Mouse (Mus musculus) MEL (cell line): ENCODE results near the gene Rhd. TPM values are rescaled to one million over a fixed set of nuclear protein-coding genes. Genes with fewer than 3 reads are reported as not detected.
"Not testable (repeated sequence)": the region's sequence is repeated elsewhere in the genome, so short reads cannot be mapped to it uniquely, and the experiment has no call there.

Experiments used
- DNase-seq: peaks from one replicate; pipeline ENCODE4 v3.0.0; 2011; ENCODE audit warnings: low read depth, low spot score
- H3K27ac ChIP-seq: 2 replicates; pipeline ENCODE4 v1.5.1; 2012; ENCODE audit warnings: low read depth, mild to moderate bottlenecking, control low read depth, low read length, moderate library complexity; ENCODE audit not compliant: control insufficient read depth
- H3K27me3 ChIP-seq, 2 experiments: fragments of 150-350 bp in 1 of 2; sonication (generic) in 1 of 2; 2 replicates each; pipeline ENCODE4 v1.6.1; 2012; ENCODE audit warnings: low read length in 2 of 2, mild to moderate bottlenecking in 2 of 2, improper control_type of control experiment in 1 of 2, moderate library complexity in 1 of 2; ENCODE audit not compliant: insufficient read depth in 2 of 2, control insufficient read depth in 1 of 2
- H3K36me3 ChIP-seq, 2 experiments: 2 replicates each; pipeline ENCODE4 v1.6.1; 2012 to 2014; ENCODE audit warnings: low read length in 2 of 2, improper control_type of control experiment in 1 of 2, inconsistent platforms in 1 of 2, mild to moderate bottlenecking in 1 of 2; ENCODE audit not compliant: insufficient read depth in 2 of 2, control insufficient read depth in 1 of 2
- H3K4me1 ChIP-seq, 2 experiments: fragments of 150-350 bp in 1 of 2; sonication (generic) in 1 of 2; 2 replicates each; pipeline ENCODE4 v1.6.1; 2012; ENCODE audit warnings: low read length in 2 of 2, improper control_type of control experiment in 1 of 2, mild to moderate bottlenecking in 1 of 2; ENCODE audit not compliant: insufficient read depth in 2 of 2, control insufficient read depth in 1 of 2
- H3K4me3 ChIP-seq, 2 experiments: fragments of 150-350 bp in 1 of 2; sonication (generic) in 1 of 2; 2 replicates each; pipeline ENCODE4 v1.5.1; 2012; ENCODE audit warnings: low read depth in 2 of 2, low read length in 2 of 2, mild to moderate bottlenecking in 2 of 2, moderate library complexity in 2 of 2, control low read depth in 1 of 2, improper control_type of control experiment in 1 of 2; ENCODE audit not compliant: control insufficient read depth in 1 of 2, insufficient read depth in 1 of 2
- H3K79me2 ChIP-seq: 2 replicates; pipeline ENCODE4 v1.6.1; 2012; ENCODE audit warnings: mild to moderate bottlenecking, low read length, moderate library complexity; ENCODE audit not compliant: control insufficient read depth, poor library complexity, insufficient read depth
- H3K9ac ChIP-seq: 2 replicates; pipeline ENCODE4 v1.6.1; 2012; ENCODE audit warnings: low read depth, mild to moderate bottlenecking, control low read depth, low read length, moderate library complexity; ENCODE audit not compliant: control insufficient read depth, poor library complexity, severe bottlenecking
- H3K9me3 ChIP-seq: fragments of 150-350 bp; sonication (generic); replicated peaks from 2 replicates; pipeline ENCODE4 v1.6.1; 2012; ENCODE audit warnings: mild to moderate bottlenecking, low read length, improper control_type of control experiment, moderate library complexity; ENCODE audit not compliant: insufficient read depth
- ELF1 ChIP-seq: IDR thresholded peaks from 2 replicates; pipeline ENCODE4 v1.6.1; 2014; ENCODE audit warnings: low read depth, mild to moderate bottlenecking, inconsistent platforms, low read length, improper control_type of control experiment, moderate library complexity
- EP300 ChIP-seq, 2 experiments: IDR thresholded peaks; 2 replicates each; pipeline ENCODE4 v1.6.1; 2011; ENCODE audit warnings: improper control_type of control experiment in 2 of 2, low read length in 2 of 2, low read depth in 1 of 2, mild to moderate bottlenecking in 1 of 2
- GABPA ChIP-seq: IDR thresholded peaks from 2 replicates; pipeline ENCODE4 v1.6.1; 2012; ENCODE audit warnings: low read depth, mild to moderate bottlenecking, inconsistent platforms, low read length, improper control_type of control experiment, moderate library complexity
- GATA1 ChIP-seq: IDR thresholded peaks from 2 replicates; pipeline ENCODE4 v1.6.1; 2011; ENCODE audit warnings: low read depth, low read length, improper control_type of control experiment
- MAZ ChIP-seq: IDR thresholded peaks from 2 replicates; pipeline ENCODE4 v1.6.1; 2012; ENCODE audit warnings: low read depth, mild to moderate bottlenecking, inconsistent platforms, low read length, improper control_type of control experiment
- MXI1 ChIP-seq: IDR thresholded peaks from 2 replicates; pipeline ENCODE4 v1.6.1; 2011; ENCODE audit warnings: mild to moderate bottlenecking, low read depth, low read length, improper control_type of control experiment
- POLR2A ChIP-seq, 2 experiments: IDR thresholded peaks; 2 replicates each; pipeline ENCODE4 v1.6.1; 2011 to 2012; ENCODE audit warnings: low read length in 2 of 2, mild to moderate bottlenecking in 2 of 2, control low read depth in 1 of 2, improper control_type of control experiment in 1 of 2, low read depth in 1 of 2, moderate library complexity in 1 of 2; ENCODE audit not compliant: control insufficient read depth in 1 of 2, insufficient read depth in 1 of 2, poor library complexity in 1 of 2
- TCF12 ChIP-seq: IDR thresholded peaks from 2 replicates; pipeline ENCODE4 v1.6.1; 2014; ENCODE audit warnings: low read depth, mild to moderate bottlenecking, inconsistent platforms, low read length, improper control_type of control experiment, moderate library complexity
- UBTF ChIP-seq: IDR thresholded peaks from 2 replicates; pipeline ENCODE4 v1.6.1; 2012; ENCODE audit warnings: low read depth, mild to moderate bottlenecking, inconsistent platforms, low read length, improper control_type of control experiment, moderate library complexity, borderline replicate concordance; ENCODE audit not compliant: insufficient read depth
- ZC3H11A ChIP-seq: IDR thresholded peaks from 2 replicates; pipeline ENCODE4 v1.6.1; 2012; ENCODE audit warnings: low read depth, mild to moderate bottlenecking, inconsistent platforms, low read length, improper control_type of control experiment
- polyA plus RNA-seq, 2 experiments: library from polyadenylated mRNA; stranded (reverse) in 1 of 2; unstranded in 1 of 2; fragments of >175 nt in 1 of 2; fragments of >200 nt in 1 of 2; gene quantifications; 2 replicates each; pipeline versions ENCODE4 v1.2.1 to v1.2.4; 2012; ENCODE audit warnings: low replicate concordance in 2 of 2, low read depth in 1 of 2; ENCODE audit not compliant: insufficient read length in 2 of 2, insufficient read depth in 1 of 2, missing spikeins in 1 of 2
- total RNA-seq: library from RNA; depleted of rRNA; stranded (reverse); fragments of 300-350 nt; gene quantifications from 2 replicates; pipeline ENCODE4 v1.2.3, GENCODE M21; 2012

The Rhd gene
- total and polyA plus RNA-seq, 3 experiments = 49.9 to 176 TPM; not detected in 1

DNA sequence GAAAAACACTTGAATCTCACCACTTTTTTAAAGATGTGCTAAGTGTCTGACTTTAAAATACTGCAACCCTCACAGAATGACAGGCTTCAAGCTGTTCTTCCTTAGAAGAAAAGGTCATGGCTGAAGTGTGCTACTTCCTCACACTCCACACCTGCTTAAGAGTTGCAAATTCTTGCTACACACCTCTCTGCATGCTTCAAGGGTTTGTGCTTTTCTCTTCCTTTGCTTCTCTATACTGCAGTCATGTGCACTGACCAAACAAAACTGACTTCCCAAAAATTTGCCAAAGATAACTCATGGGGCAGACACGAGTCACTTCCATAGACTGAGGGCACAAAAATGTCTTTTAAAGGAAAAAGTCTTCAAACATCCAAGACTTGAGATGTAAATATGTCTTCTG, 26.1 kb upstream of the Rhd start:
- peaks cover 0 to 2% of the 10 kb centered on the region in 2 experiments; a peak in 3 of 4 replicates for H3K4me1 ChIP-seq
- H3K79me2 ChIP-seq = peaks cover 19% of the 10 kb centered on the region
- H3K36me3 ChIP-seq = peaks cover 3 to 11% of the 10 kb centered on the region in 2 experiments; a peak in 3 of 4 replicates
- no peak overlapping the region for H3K9ac ChIP-seq
- no peak for DNase-seq
- no peaks in the 10 kb centered on the region for H3K9me3 ChIP-seq
- TF ChIP-seq MXI1 = no peak
- 0 out of 2 replicates have a peak, but pooled peaks have one; percentile 9 for TF ChIP-seq GATA1
- H3K4me3 ChIP-seq = no peak overlapping the region
- H3K27me3 ChIP-seq = no peaks in the 10 kb centered on the region
- H3K27ac ChIP-seq = no peak overlapping the region

GRCm38 (mm10) chr4:134838706-134839105, 25.6 kb upstream of the Rhd start:
- not testable (repeated sequence) for H3K27me3 ChIP-seq, H3K9ac ChIP-seq, H3K27ac ChIP-seq, DNase-seq, H3K4me3 ChIP-seq, H3K9me3 ChIP-seq, H3K4me1 ChIP-seq
- peaks cover 22% of the 10 kb centered on the region for H3K79me2 ChIP-seq
- H3K36me3 ChIP-seq = peaks cover 3 to 10% of the 10 kb centered on the region in 2 experiments; a peak in 3 of 4 replicates

DNA sequence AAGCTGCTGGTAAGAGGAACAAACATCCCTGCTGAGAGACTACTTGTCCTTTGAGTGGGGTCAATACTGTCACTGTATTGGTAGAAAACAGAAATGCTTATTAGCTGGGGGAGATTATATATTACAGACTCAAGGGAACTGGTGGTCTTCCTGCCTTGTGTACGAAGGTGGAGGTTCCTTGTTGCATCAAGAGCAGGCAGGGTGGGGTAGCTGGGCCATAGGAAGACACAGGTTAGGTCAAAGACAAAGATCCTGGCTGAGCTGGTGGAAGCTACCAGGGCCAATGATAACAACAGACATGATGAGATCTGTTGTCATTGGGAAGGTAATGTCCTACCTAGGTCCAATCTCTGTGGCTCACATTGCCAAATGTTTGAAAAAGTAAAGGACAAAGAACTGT, 24.1 kb upstream of the Rhd start:
- Histone ChIP-seq H3K9ac (no peak overlapping the region), H3K27ac (no peak overlapping the region), H3K4me3 (no peak overlapping the region), H3K27me3 (no peaks in the 10 kb centered on the region), H3K9me3 (no peaks in the 10 kb centered on the region)
- TF ChIP-seq POLR2A (IDR thresholded peaks at IDR 0.05; ENCODE audit: control insufficient read depth in 1 of 2, insufficient read depth in 1 of 2, low read depth in 1 of 2, low read length in 2 of 2, poor library complexity in 1 of 2) = no peak
- no peak for TF ChIP-seq GABPA
- TF ChIP-seq TCF12 = no peak
- no peak for TF ChIP-seq ZC3H11A
- no peak for TF ChIP-seq MXI1
- no peak for TF ChIP-seq MAZ
- no peak for TF ChIP-seq ELF1
- no peak for TF ChIP-seq EP300 (IDR thresholded peaks at IDR 0.05; ENCODE audit: low read depth in 1 of 2, low read length in 2 of 2)
- TF ChIP-seq UBTF = no peak
- TF ChIP-seq, all 39 proteins: peak for 0
- Histone ChIP-seq H3K79me2 (peaks cover 27% of the 10 kb centered on the region), H3K36me3 (peaks cover 3 to 9% of the 10 kb centered on the region in 2 experiments; a peak in 3 of 4 replicates), H3K4me1 (peaks cover 0 to 2% of the 10 kb centered on the region in 2 experiments; a peak in 3 of 4 replicates)
- no peak for DNase-seq
